Mouse (Mus musculus) forebrain, postnatal 0 days (tissue): ENCODE data around the gene Asnsd1. TPM values are rescaled to one million over a fixed set of nuclear protein-coding genes. Genes with fewer than 3 reads are reported as not detected.
A peak's percentile ranks its signal among the peaks of the same experiment; 100 is the strongest.
"Not testable (repeated sequence)": the region's sequence is repeated elsewhere in the genome, so short reads cannot be mapped to it uniquely, and the experiment has no call there.

Experiments used
- ATAC-seq: fragments of 200-750 bp; cut with Nextera tagmentation; 2 replicates; pipeline ENCODE4 v1.8.0; 2017; ENCODE audit warnings: mild to moderate bottlenecking, moderate library complexity
- DNase-seq: peaks from one replicate; pipeline ENCODE4 v3.0.0-alpha.2; 2015
- H3K27ac ChIP-seq: fragments of 300-500 bp; sonication (generic); 2 replicates; pipeline ENCODE4 v1.5.1; 2014; ENCODE audit warnings: low read depth, mild to moderate bottlenecking, antibody characterized with exemption, low read length, moderate library complexity, mixed read lengths
- H3K27me3 ChIP-seq: fragments of 300-500 bp; sonication (generic); 2 replicates; pipeline ENCODE4 v1.6.1; 2014; ENCODE audit warnings: mild to moderate bottlenecking, low read length, mixed read lengths; ENCODE audit not compliant: insufficient read depth
- H3K36me3 ChIP-seq: fragments of 300-500 bp; sonication (generic); 2 replicates; pipeline ENCODE4 v1.6.1; 2014; ENCODE audit warnings: mild to moderate bottlenecking, moderate library complexity; ENCODE audit not compliant: insufficient read depth
- H3K4me1 ChIP-seq: fragments of 300-500 bp; sonication (generic); 2 replicates; pipeline ENCODE4 v1.6.1; 2014; ENCODE audit warnings: antibody characterized with exemption; ENCODE audit not compliant: insufficient read depth
- H3K4me2 ChIP-seq: fragments of 300-500 bp; sonication (generic); 2 replicates; pipeline ENCODE4 v1.6.1; 2014; ENCODE audit warnings: low read depth, mild to moderate bottlenecking, moderate library complexity
- H3K4me3 ChIP-seq: fragments of 300-500 bp; sonication (generic); 2 replicates; pipeline ENCODE4 v1.5.1; 2014; ENCODE audit warnings: low read depth, low read length, mixed read lengths
- H3K9ac ChIP-seq: fragments of 300-500 bp; sonication (generic); 2 replicates; pipeline ENCODE4 v1.6.1; 2014; ENCODE audit warnings: mild to moderate bottlenecking
- H3K9me3 ChIP-seq: fragments of 300-500 bp; sonication (generic); 2 replicates; pipeline ENCODE4 v1.6.1; 2016; ENCODE audit warnings: low read length
- CTCF ChIP-seq: sonication (generic); IDR thresholded peaks from 2 replicates; pipeline ENCODE4 v1.5.1; 2016; ENCODE audit warnings: antibody characterized with exemption, control low read depth, low read depth
- WGBS: fragments of 180-500 bp; shearing (Covaris S2); extraction: QIAGEN DNeasy Blood & Tissue Kit; methylation state at CpG from one replicate; pipeline ENCODE4 v1.1.7; 2014; 5-methylcytosine and 5-hydroxymethylcytosine counted together
- polyA plus RNA-seq: library from polyadenylated mRNA; unstranded; fragments of >200 nt; fragmentation: Nextera tagmentation; extraction: Ambion mirVana; gene quantifications from 2 replicates; pipeline ENCODE4 v1.2.1, GENCODE M21; 2015
- total RNA-seq: library from RNA; depleted of rRNA; stranded (reverse); fragments of >200 nt; gene quantifications from 2 replicates; pipeline ENCODE4 v1.2.3, GENCODE M21; 2014; rRNA removed

Gene Asnsd1
- total RNA-seq (43.8 and 46.0 TPM in 2 replicates), polyA plus RNA-seq (50.9 and 51.0 TPM in 2 replicates)

- TF ChIP-seq CTCF: peak; percentile 71
- DNase-seq (peak; percentile 99), ATAC-seq (peak; percentile 100)
- H3K36me3 ChIP-seq: peaks cover 13% of the 10 kb centered on the region
- H3K4me3 ChIP-seq: peak within 1 kb of the TSS; percentile 90
- H3K27ac ChIP-seq: peak within 1 kb of the TSS; percentile 90
- peaks cover 6% of the 10 kb centered on the region; the same call in 1 of the 2 replicates for H3K4me1 ChIP-seq
- peak within 1 kb of the TSS; percentile 91 for H3K9ac ChIP-seq
- H3K27me3 ChIP-seq: no peaks in the 10 kb centered on the region
- H3K9me3 ChIP-seq: no peaks in the 10 kb centered on the region
- peak within 1 kb of the TSS; percentile 53 for H3K4me2 ChIP-seq
- under 1% methylated on average over 44 of the region's 44 CpGs for WGBS
Measured at GRCm38 (mm10) chr1:53352327-53353261, at the start of gene Asnsd1, which contains the start of the genes Asdurf and Gm28551. Gene Asnsd1, minus strand, starts transcription at chr1:53352752. Gene Asdurf, minus strand, starts transcription at chr1:53352619. Gene Gm28551, minus strand, starts transcription at chr1:53352667.

GRCm38 (mm10) chr1:53393936-53394760, 41.6 kb upstream of the Asnsd1 start:
- WGBS: 30% methylated on average over 21 of the region's 21 CpGs
- not testable (repeated sequence) for H3K27me3 ChIP-seq, H3K4me3 ChIP-seq, H3K36me3 ChIP-seq, ATAC-seq, H3K27ac ChIP-seq, H3K9ac ChIP-seq, H3K4me1 ChIP-seq, H3K9me3 ChIP-seq
- peak overlapping the region; percentile 35 for H3K4me2 ChIP-seq
- peak; percentile 8 for DNase-seq

- H3K36me3 ChIP-seq: no peaks in the 10 kb centered on the region
- H3K4me3 ChIP-seq: no peak overlapping the region
- no peak overlapping the region for H3K9ac ChIP-seq
- no peak overlapping the region for H3K27ac ChIP-seq
- DNase-seq (no peak), ATAC-seq (no peak)
- no peak overlapping the region for H3K4me2 ChIP-seq
- no peaks in the 10 kb centered on the region for H3K4me1 ChIP-seq
- WGBS: 83% methylated on average over 9 of the region's 14 CpGs
- H3K9me3 ChIP-seq: no peaks in the 10 kb centered on the region
- H3K27me3 ChIP-seq: no peaks in the 10 kb centered on the region
- no peak for TF ChIP-seq CTCF
Measured at GRCm38 (mm10) chr1:53388762-53389161, 36.2 kb upstream of the Asnsd1 start.

- WGBS: 19% methylated on average over 6 of the region's 6 CpGs
- H3K9ac ChIP-seq: no peak overlapping the region
- no peak overlapping the region for H3K4me3 ChIP-seq
- TF ChIP-seq CTCF: no peak
- H3K27me3 ChIP-seq: no peaks in the 10 kb centered on the region
- no peaks in the 10 kb centered on the region for H3K9me3 ChIP-seq
- H3K36me3 ChIP-seq: no peaks in the 10 kb centered on the region
- DNase-seq (no peak), ATAC-seq (peak; percentile 42)
- no peak overlapping the region for H3K27ac ChIP-seq
- no peak overlapping the region for H3K4me2 ChIP-seq
- H3K4me1 ChIP-seq: no peaks in the 10 kb centered on the region
Measured at GRCm38 (mm10) chr1:53384085-53384688, 31.6 kb upstream of the Asnsd1 start.

GRCm38 (mm10) chr1:53377731-53378130, 25.2 kb upstream of the Asnsd1 start:
- DNase-seq (no peak), ATAC-seq (no peak)
- H3K36me3 ChIP-seq: no peaks in the 10 kb centered on the region
- H3K9me3 ChIP-seq: no peaks in the 10 kb centered on the region
- H3K27me3 ChIP-seq: no peaks in the 10 kb centered on the region
- no peak for TF ChIP-seq CTCF
- no peak overlapping the region for H3K4me2 ChIP-seq
- no peak overlapping the region for H3K27ac ChIP-seq
- no peak overlapping the region for H3K4me3 ChIP-seq
- H3K9ac ChIP-seq: no peak overlapping the region
- WGBS: 67% methylated on average over 3 of the region's 3 CpGs
- H3K4me1 ChIP-seq: no peaks in the 10 kb centered on the region

- 78% methylated on average over 2 of the region's 2 CpGs for WGBS
- H3K9ac ChIP-seq, ATAC-seq, H3K27me3 ChIP-seq, H3K4me3 ChIP-seq, H3K27ac ChIP-seq, DNase-seq, H3K4me2 ChIP-seq, H3K4me1 ChIP-seq, H3K36me3 ChIP-seq, H3K9me3 ChIP-seq: not testable (repeated sequence)
Measured at GRCm38 (mm10) chr1:53375965-53376364, 23.4 kb upstream of the Asnsd1 start.
